Mouse (Mus musculus) limb, embryonic 14.5 days (tissue): ENCODE measurements around the gene Tpsb2. TPM values are rescaled to one million over a fixed set of nuclear protein-coding genes. Genes with fewer than 3 reads are reported as not detected.
A peak's percentile ranks its signal among the peaks of the same experiment; 100 is the strongest.

Source experiments
- ATAC-seq: fragments of 200-750 bp; cut with Nextera tagmentation; 2 replicates; pipeline ENCODE4 v1.8.0; 2017; ENCODE audit warnings: low read depth, moderate number of reproducible peaks, moderate TSS enrichment; ENCODE audit not compliant: low FRiP score
- DNase-seq: peaks from one replicate; pipeline ENCODE4 v3.0.0-alpha.2; 2015; ENCODE audit warnings: low spot score
- H3K27ac ChIP-seq: fragments of 300-500 bp; sonication (generic); replicated peaks from 2 replicates; pipeline ENCODE4 v1.5.1; 2014; ENCODE audit warnings: low read depth, mild to moderate bottlenecking, low read length, moderate library complexity, mixed read lengths
- H3K27me3 ChIP-seq: fragments of 300-500 bp; sonication (generic); 2 replicates; pipeline ENCODE4 v1.6.1; 2014; ENCODE audit warnings: low read length, mixed read lengths; ENCODE audit not compliant: control insufficient read depth, insufficient read depth
- H3K36me3 ChIP-seq: fragments of 300-500 bp; sonication (generic); 2 replicates; pipeline ENCODE4 v1.6.1; 2014; ENCODE audit warnings: mild to moderate bottlenecking, low read length, moderate library complexity, mixed read lengths; ENCODE audit not compliant: control insufficient read depth, insufficient read depth
- H3K4me1 ChIP-seq: fragments of 300-500 bp; sonication (generic); 2 replicates; pipeline ENCODE4 v1.6.1; 2014; ENCODE audit warnings: antibody characterized with exemption, low read length, mixed read lengths; ENCODE audit not compliant: control insufficient read depth, insufficient read depth
- H3K4me2 ChIP-seq: fragments of 300-500 bp; sonication (generic); replicated peaks from 2 replicates; pipeline ENCODE4 v1.6.1; 2014; ENCODE audit warnings: low read depth, mild to moderate bottlenecking, low read length, moderate library complexity; ENCODE audit not compliant: severe bottlenecking
- H3K4me3 ChIP-seq: fragments of 300-500 bp; sonication (generic); replicated peaks from 2 replicates; pipeline ENCODE4 v1.5.1; 2014; ENCODE audit warnings: low read length
- H3K9ac ChIP-seq: fragments of 300-500 bp; sonication (generic); 2 replicates; pipeline ENCODE4 v1.6.1; 2014; ENCODE audit warnings: mild to moderate bottlenecking, low read depth, low read length, moderate library complexity; ENCODE audit not compliant: severe bottlenecking
- H3K9me3 ChIP-seq: fragments of 300-500 bp; sonication (generic); 2 replicates; pipeline ENCODE4 v1.6.1; 2016; ENCODE audit warnings: low read length; ENCODE audit not compliant: control insufficient read depth
- POLR2A ChIP-seq: fragments of 200-500 bp; IDR thresholded peaks from 2 replicates; pipeline ENCODE4 v1.8.0; 2012; ENCODE audit warnings: inconsistent platforms, mild to moderate bottlenecking, moderate library complexity, borderline replicate concordance; ENCODE audit not compliant: insufficient read depth, insufficient read length; ENCODE audit errors: extremely low read depth
- WGBS: fragments of 180-500 bp; shearing (Covaris S2); extraction: QIAGEN DNeasy Blood & Tissue Kit; methylation state at CpG from one replicate; pipeline ENCODE4 v1.1.7; 2014; 5-methylcytosine and 5-hydroxymethylcytosine counted together
- polyA plus RNA-seq, 2 experiments: library from polyadenylated mRNA; depleted of rRNA in 1 of 2; stranded (reverse) in 1 of 2; unstranded in 1 of 2; fragments of >200 nt; fragmentation: Nextera tagmentation in 1 of 2; extraction: Ambion mirVana in 1 of 2; gene quantifications; 2 replicates each; pipeline versions ENCODE4 v1.2.1 to v1.2.3; 2012 to 2014

Tpsb2 gene
- polyA plus RNA-seq (2012; rRNA removed): 31.8 and 35.9 TPM in 2 replicates
- 38.0 and 83.8 TPM in 2 replicates for polyA plus RNA-seq (2014; fragmentation: Nextera tagmentation; extraction: Ambion mirVana)

DNA sequence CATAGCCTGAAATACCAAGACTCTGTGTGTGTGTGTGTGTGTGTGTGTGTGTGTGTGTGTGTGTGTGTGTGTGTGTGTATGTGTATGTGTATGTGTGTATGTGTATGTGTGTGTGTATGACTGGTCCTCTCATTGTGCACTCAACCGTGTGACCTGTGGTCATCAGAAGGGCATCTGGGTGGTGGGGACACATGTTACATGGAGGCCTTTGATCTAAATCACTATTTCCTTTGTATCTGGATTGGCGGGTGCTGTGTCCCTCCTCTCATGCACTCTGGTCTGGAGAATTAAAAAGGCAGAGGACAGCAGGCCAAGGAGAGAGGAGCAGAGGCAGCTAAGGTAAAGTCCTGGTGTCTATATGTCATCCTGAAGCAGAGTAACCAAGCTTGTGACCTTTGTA is at the start of gene Tpsb2:
Tpsb2 (plus strand) TSS at position 301 of the 400 bp plus-strand sequence.
- H3K27ac ChIP-seq: no peak within 1 kb of the TSS
- 66% methylated on average over 2 of the region's 2 CpGs for WGBS
- TF ChIP-seq POLR2A: no peak
- H3K4me2 ChIP-seq: no peak within 1 kb of the TSS
- H3K9me3 ChIP-seq: no peaks in the 10 kb centered on the region
- ATAC-seq (no peak), DNase-seq (no peak)
- H3K4me3 ChIP-seq: no peak within 1 kb of the TSS
- H3K27me3 ChIP-seq: no peaks in the 10 kb centered on the region
- no peaks in the 10 kb centered on the region for H3K4me1 ChIP-seq
- no peaks in the 10 kb centered on the region for H3K36me3 ChIP-seq
- H3K9ac ChIP-seq: no peak within 1 kb of the TSS

DNA sequence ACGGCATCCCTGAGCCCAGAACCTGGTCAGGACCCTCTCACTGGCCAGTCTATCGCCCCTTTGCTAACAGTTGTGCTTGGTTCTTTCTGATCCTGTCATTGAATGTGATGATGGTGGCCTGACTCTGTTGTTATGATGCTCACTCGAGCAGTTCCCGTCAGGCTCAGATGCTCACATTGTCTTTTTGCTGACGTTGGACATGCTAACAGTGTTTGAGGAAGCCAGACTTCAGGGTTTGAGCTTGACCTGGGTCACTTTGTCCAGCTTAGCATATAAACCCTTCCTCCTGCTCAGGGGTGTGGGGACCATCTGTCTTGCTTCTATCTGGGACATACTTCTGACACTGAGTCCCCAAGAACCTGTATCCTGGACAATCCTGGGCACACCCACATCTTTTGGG is 47.8 kb upstream of the Tpsb2 start, which contains the start of gene Prss29:
Prss29 (plus strand) TSS at position 301 of the 400 bp plus-strand sequence.
- no peaks in the 10 kb centered on the region for H3K27me3 ChIP-seq
- no peak within 1 kb of the TSS for H3K4me3 ChIP-seq
- 83% methylated on average over 5 of the region's 5 CpGs for WGBS
- DNase-seq (no peak), ATAC-seq (no peak)
- H3K27ac ChIP-seq: no peak within 1 kb of the TSS
- no peaks in the 10 kb centered on the region for H3K9me3 ChIP-seq
- no peaks in the 10 kb centered on the region for H3K4me1 ChIP-seq
- TF ChIP-seq POLR2A: no peak
- H3K36me3 ChIP-seq: no peaks in the 10 kb centered on the region
- H3K4me2 ChIP-seq: no peak within 1 kb of the TSS
- H3K9ac ChIP-seq: no peak within 1 kb of the TSS

DNA sequence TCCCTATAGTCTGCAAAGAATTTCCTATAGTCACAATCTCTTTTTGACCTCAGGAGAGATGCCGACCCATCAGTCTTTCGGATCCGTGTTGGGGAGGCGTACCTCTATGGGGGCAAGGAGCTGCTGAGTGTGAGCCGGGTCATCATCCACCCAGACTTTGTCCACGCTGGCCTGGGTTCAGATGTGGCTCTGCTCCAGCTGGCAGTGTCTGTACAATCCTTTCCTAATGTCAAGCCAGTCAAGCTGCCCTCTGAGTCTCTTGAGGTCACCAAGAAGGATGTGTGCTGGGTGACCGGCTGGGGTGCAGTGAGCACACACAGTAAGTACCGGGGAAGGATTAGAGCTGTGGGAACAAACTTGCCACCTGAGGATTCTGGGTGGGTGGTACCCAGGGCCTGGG is 45.3 kb upstream of the Tpsb2 start:
- WGBS: 93% methylated on average over 8 of the region's 8 CpGs
- no peak for ATAC-seq

DNA sequence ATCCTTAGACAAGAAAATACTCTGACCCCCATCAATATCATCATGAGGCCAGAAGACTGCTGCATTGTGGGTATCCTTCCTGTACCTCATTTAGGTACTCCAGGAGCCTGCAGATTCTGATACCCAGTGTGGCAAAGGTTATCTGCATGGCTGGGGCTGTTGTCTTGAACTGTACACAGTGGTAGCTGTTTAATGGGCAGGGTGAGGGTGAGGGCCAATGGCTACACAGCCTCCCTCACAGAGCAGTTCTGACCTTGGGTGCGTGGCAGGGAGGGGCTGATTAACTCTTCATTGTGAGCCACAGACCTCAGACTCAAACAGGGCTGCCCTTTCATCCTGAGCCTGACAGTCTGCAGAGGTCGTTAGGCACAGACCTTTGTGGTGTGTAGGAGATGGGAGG is 43.2 kb upstream of the Tpsb2 start:
- no peak for TF ChIP-seq POLR2A
- Histone ChIP-seq H3K36me3 (no peaks in the 10 kb centered on the region), H3K27me3 (no peaks in the 10 kb centered on the region), H3K9ac (no peak overlapping the region), H3K4me2 (no peak overlapping the region), H3K9me3 (no peaks in the 10 kb centered on the region), H3K4me3 (no peak overlapping the region), H3K27ac (no peak overlapping the region), H3K4me1 (no peaks in the 10 kb centered on the region)
- no peak for ATAC-seq
- DNase-seq: no peak
- 10% methylated on average over 2 of the region's 2 CpGs for whole genome bisulfite sequencing

More for the DNA sequence above, 45.3 kb upstream of the Tpsb2 start:
- no peak for DNase-seq
- no peak overlapping the region for H3K4me3 ChIP-seq
- no peak overlapping the region for H3K9ac ChIP-seq
- H3K27me3 ChIP-seq: no peaks in the 10 kb centered on the region
- no peak for TF ChIP-seq POLR2A
- no peaks in the 10 kb centered on the region for H3K4me1 ChIP-seq
- no peaks in the 10 kb centered on the region for H3K9me3 ChIP-seq
- H3K27ac ChIP-seq: no peak overlapping the region
- H3K4me2 ChIP-seq: no peak overlapping the region
- no peaks in the 10 kb centered on the region for H3K36me3 ChIP-seq

DNA sequence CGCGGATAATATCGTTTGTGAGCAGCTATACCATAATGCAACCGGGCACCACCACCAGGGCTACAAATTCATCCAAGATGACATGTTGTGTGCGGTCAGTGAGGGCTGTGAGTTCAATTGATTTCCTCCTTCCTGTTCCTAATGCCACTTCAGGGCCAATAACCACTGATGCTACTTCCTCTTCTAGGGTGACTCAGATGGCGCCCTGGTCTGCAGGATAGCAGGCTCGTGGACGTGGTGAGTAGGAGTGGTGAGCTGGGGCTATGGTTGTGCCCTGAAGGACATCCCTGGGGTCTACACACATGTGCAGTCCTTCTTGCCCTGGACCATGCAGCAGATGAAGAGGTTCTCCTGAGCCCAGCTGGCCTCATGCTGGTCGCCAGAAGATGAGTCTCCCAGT is 33.8 kb upstream of the Tpsb2 start:
- no peaks in the 10 kb centered on the region for H3K4me1 ChIP-seq
- H3K4me3 ChIP-seq: no peak overlapping the region
- no peak overlapping the region for H3K27ac ChIP-seq
- WGBS: 65% methylated on average over 9 of the region's 9 CpGs
- peaks cover 4% of the 10 kb centered on the region; the same call in 1 of the 2 replicates for H3K27me3 ChIP-seq
- no peaks in the 10 kb centered on the region for H3K36me3 ChIP-seq
- ATAC-seq (no peak), DNase-seq (no peak)
- no peak overlapping the region for H3K4me2 ChIP-seq
- TF ChIP-seq POLR2A: no peak
- H3K9ac ChIP-seq: no peak overlapping the region
- H3K9me3 ChIP-seq: no peaks in the 10 kb centered on the region

DNA sequence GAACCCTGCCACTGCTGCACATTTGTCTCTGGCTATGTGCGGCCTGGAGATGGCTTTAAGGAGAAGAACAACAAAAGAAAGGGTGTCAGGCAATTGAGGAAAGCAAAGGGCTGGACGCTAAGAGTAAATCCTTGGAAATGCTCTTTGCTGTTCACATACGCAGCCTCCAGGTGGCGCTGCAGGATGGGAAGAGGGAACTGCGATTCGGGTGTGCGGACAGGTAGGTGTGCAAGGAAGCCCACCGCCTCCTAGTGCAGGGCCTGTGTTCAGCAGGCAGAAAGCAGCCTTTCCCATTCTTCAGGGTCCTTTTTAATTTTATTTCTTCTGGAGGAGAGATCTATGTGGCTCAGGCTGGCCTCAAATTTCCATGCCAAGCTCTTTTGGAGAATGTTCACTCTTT is 32.2 kb upstream of the Tpsb2 start:
- DNase-seq (peak; percentile 64), ATAC-seq (no peak)
- no peak overlapping the region for H3K4me2 ChIP-seq
- H3K4me3 ChIP-seq: no peak overlapping the region
- no peaks in the 10 kb centered on the region for H3K36me3 ChIP-seq
- H3K9ac ChIP-seq: no peak overlapping the region
- no peaks in the 10 kb centered on the region for H3K4me1 ChIP-seq
- WGBS: under 1% methylated on average over 8 of the region's 8 CpGs
- TF ChIP-seq POLR2A: no peak
- no peak overlapping the region for H3K27ac ChIP-seq
- H3K27me3 ChIP-seq: peaks cover 4% of the 10 kb centered on the region; the same call in 1 of the 2 replicates
- no peaks in the 10 kb centered on the region for H3K9me3 ChIP-seq
